Mouse (Mus musculus): Measurements from ENCODE around the gene Rnf130.

DNA sequence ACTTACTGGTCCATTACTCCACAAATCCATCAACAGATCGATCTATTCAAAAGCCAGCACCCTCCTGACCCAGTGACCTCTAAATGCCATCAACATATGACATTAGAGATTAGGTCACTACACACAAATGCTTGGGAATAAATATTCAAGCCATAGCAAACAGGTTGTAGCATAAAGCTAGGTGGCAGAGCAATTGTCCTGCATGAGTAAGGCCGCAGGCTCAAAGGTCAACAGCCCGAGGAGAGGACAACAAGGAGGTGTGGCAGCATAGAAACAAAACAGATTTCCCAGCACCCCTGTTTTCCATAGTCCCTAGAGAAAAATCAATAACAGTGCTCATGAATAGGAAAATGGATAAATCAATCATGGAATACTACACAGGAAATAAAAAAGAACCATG is 3.1 kb upstream of the Rnf130 start:
- TF ChIP-seq CTCF (IDR thresholded peaks at IDR 0.05; ENCODE audit: low read depth) (no peak), EP300 (IDR thresholded peaks at IDR 0.05; ENCODE audit: low read depth) (no peak)
